Mouse (Mus musculus) stomach, postnatal 0 days (tissue): ENCODE measurements at regions not wholly inside any gene's neighbourhood (a gene's known extent, or its start where the extent isn't known, plus 50 kb on each side); places are given as distances from the start of the nearest gene placed in this dataset.

ENCODE experiments used
- CTCF ChIP-seq: IDR thresholded peaks from 2 replicates; pipeline ENCODE4 v1.5.1; 2016; ENCODE audit warnings: antibody characterized with exemption, low read depth, mild to moderate bottlenecking, moderate library complexity
- EP300 ChIP-seq: optimal IDR thresholded peaks from 2 replicates; pipeline ENCODE3; 2016; ENCODE audit warnings: antibody characterized with exemption

DNA sequence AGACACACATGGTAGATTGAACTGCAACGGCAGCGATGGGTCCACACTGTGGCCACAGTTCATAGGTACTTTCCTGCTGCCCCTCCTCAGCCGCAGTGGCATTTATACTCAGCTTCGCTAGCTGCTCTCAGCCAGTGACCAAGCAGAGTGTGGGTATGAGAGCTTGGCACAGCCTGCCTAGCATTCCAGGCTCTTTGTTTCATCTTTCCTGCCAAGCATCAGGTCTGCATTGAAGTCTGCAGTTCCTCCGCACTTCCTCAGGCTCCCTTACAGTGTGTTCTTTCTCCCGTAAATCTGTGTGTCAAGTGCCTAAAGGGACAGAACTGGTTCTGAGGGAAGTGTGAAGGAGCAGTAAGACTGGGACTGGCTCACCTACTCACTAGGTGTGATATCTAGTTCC is 194.6 kb upstream of the Daam1 start:
- no peak for TF ChIP-seq CTCF
- no peak for TF ChIP-seq EP300
